Mouse (Mus musculus) CD4-positive, CD25-positive, alpha-beta regulatory T cell, adult 2 months (primary cell): ENCODE results near the gene Otor.
A peak's percentile ranks its signal among the peaks of the same experiment; 100 is the strongest.

ENCODE experiments used
- DNase-seq: peaks from one replicate; pipeline ENCODE4 v3.0.0-alpha.2; 2012; ENCODE audit warnings: low read depth, low spot score

The Otor gene

DNA sequence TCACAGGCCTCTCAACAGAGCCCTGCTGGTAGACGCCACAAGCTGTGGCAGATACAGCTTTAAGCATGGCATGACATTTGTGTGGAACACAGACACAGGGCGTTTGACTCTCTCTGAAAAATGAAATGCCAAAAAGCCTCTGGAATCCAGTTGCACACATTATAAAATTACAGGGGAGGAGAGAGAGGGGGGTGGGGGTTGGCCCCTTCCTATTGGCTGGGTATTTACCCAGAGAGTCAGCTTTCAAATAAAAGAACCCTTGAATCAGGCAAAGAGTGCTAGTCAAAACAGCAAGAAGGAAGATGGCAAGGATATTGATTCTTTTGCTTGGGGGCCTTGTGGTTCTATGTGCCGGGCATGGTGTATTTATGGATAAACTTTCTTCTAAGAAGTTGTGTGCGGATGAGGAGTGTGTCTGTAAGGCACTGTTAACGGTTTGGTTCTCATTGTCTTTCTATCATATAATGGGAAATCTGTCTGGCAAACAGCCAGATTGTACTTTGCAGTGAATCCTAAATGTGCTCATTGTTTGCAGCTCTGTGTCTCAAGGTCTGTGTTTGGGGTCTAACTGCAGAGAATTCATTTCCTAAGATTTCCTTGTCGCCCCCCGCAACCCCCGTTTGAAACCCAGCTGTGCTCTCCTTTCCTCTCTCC lies at the start of gene Otor:
Gene Otor (plus strand): TSS at position 276 of the 654 bp plus-strand sequence.
- DNase-seq: no peak

DNA sequence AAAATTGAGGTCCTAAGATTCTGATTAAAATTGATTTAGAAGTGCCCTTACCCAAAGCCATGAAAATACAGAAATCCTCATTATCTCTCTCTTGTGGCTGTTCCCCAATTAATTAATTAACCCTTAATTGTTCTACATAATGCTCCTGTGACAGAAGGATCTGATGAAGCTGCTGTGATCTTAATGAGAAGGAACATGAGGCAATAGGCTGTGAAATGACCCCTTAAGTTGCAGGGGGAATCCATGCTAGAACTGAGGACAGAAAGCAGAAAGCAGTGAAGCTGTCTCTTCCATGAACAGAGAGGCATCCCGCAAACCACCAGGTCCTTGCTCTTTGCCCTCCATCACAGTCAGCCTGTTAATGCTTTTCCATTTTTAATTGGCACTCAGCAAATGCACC lies 47.0 kb upstream of the Otor start:
- no peak for DNase-seq

GRCm38 (mm10) chr2:143032378-143033255 lies 45.7 kb upstream of the Otor start:
- no peak for DNase-seq

- no peak for DNase-seq
Observed at GRCm38 (mm10) chr2:143034350-143035085, 43.8 kb upstream of the Otor start.

DNA sequence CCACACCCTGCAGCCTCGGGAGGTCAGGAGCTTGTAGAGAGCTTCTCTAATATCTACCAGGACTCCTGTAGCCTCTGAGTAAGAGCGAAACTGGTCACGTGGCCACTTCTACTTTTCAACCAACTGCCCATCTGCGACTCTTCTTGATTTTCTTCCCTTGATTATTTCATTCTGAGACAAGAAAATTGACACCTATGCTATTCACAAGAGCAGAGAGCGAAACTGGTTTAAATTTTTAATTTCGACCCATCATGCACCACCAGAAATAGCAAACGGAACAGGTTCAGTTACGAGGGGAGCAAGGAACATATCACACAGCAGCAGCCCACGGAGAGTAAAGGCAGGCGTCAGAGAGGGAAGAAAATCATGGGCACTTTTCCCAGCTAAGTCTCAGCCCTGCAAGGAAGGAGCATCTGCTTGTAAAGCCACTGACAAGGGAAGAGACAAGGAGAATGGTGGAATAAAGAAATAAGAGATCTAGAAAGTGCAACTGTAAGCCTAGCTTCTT lies 43.1 kb upstream of the Otor start:
- no peak for DNase-seq

- DNase-seq: no peak
Observed at GRCm38 (mm10) chr2:143041596-143041995, 36.7 kb upstream of the Otor start.

DNA sequence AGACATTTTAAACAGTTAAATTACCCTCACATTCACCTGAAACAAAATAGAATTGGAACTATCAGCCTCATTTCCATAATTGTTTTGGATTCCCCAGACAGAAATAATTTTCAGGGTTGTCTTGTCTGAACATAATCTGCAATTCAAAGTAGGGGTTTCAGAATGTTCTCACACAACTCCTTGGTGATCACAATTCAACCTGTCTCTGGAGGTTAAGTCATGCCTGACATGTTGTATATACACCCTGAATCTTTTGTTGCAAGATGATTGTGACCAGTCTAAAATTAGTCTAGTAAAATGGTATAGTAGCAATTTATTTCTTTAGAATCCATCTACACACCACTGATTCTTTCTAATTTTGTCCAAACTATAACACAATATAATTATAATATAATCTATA lies 23.0 kb upstream of the Otor start:
- no peak for DNase-seq

DNA sequence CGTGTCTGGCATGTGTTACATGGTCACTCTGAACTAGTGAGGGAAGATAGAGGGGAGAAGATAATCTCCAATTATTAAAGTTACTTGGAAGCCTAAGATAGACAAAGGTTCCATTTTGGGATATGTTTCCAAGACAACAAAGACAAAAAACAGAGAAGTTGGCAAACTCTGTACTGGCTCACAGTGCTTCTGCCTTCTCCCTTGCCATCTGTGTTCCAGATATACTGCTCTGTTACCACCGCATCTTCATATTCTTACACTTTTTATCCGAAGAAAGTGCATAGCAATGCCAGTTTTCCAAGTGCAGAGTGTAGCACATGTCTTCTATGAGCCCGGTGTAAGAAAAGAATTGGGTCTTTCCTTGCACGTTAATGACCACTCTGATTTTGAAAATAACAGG lies 21.5 kb upstream of the Otor start:
- no peak for DNase-seq

DNA sequence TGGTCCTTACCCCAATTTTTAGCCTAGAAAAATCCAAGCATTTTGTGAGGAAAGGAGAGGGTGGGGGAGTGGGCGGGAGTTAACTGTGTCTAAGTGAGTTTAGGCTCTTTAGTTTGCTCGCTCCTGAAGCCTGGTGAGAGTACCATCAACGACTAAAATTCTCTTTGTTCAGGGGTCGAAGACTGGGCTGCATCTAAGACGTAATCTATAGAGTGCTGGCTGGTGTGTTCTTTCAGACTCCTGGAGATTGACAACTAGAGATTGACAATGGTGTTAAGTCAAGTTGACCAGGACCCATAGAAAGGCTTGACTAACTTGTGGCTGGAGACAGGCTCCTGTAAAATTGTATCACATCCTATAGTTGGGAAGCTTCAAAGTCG lies 15.9 kb upstream of the Otor start:
- no peak for DNase-seq

- DNase-seq: peak; percentile 92
Observed at GRCm38 (mm10) chr2:143062812-143063792, 15.2 kb upstream of the Otor start, which contains the start of gene Snrpb2. Gene Snrpb2, plus strand, starts transcription at chr2:143063039.

GRCm38 (mm10) chr2:143065914-143066313 lies 12.4 kb upstream of the Otor start:
- no peak for DNase-seq

GRCm38 (mm10) chr2:143081693-143082092 lies 3.4 kb downstream of the Otor start:
- no peak for DNase-seq

- no peak for DNase-seq
Observed at GRCm38 (mm10) chr2:143084852-143085397, 6.7 kb downstream of the Otor start.

DNA sequence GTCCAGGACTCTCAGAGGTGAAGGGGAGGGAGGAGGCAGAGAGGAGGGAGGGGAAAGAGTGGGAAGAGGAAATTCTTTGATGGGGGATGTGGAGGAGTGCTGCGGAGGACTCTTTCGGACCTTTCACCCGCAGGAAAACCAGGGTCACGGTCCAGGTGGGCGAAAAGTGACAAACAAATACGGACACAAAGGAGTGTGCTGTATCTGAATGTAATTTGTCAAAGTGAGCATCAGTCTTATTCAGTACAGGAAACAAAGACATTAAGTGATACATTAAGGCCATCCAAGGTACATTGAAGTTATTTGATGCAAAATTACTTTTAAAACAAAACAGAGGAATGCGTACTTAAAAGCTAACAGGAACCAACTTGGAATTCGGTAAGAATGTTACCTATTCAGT lies 11.6 kb downstream of the Otor start:
- DNase-seq: no peak

DNA sequence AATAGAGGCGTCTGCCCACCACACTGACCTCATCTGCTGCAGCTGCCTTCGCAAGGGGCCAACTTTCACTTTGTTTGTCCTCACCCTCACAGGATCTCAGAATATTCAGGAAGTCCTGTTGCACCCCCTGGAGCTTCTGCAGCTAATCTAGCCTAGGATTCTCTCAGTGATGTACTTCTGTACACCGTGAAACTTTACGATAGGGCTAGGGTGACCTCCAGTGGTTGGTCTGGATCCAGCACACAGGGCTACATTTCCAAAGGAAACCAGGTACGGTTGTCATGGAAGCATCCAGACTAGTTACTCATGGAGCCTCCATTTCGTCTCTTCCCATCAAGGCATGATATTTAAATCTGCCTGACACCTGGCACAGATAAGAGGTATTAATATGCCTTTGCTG lies 15.5 kb downstream of the Otor start:
- no peak for DNase-seq

DNA sequence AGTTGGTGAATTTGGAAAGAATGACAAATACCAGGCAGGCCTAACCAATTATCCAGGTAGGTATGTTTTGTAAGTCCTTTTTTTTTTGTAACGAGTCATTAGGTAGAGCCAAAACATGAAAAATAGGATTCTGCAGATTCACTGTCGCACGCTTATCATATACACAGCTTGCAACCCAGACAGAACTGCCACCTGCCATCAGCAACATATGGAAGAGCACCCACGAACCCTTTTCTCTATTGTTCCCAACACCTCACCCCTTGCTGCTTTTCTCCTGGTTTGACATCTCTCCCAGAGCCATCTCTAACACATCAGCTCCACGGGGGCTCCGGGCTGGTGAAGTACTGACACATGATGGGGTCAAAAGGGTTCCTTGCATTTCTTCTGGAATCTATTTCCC lies 16.5 kb downstream of the Otor start:
- DNase-seq: no peak

DNA sequence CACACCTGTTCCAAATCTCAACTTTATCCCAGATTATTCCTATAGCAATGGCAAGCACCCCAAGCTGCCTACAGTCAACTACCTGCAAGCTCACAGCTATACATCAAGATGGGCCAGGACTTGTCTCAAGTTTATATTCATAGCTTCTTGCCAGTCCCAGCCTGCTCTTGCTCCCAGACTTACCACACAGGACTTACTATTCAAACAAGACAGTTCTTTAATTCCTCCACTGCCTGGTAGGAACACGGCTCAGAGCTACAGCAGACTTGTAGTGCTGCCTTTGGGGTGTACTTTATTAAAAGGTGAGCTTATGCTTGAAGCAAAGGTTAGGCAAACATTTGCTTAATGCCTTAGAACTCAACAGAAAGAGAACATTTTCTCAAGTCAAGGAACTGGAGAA lies 18.9 kb downstream of the Otor start:
- no peak for DNase-seq

GRCm38 (mm10) chr2:143113859-143114258 lies 35.6 kb downstream of the Otor start:
- DNase-seq: peak; percentile 5

DNA sequence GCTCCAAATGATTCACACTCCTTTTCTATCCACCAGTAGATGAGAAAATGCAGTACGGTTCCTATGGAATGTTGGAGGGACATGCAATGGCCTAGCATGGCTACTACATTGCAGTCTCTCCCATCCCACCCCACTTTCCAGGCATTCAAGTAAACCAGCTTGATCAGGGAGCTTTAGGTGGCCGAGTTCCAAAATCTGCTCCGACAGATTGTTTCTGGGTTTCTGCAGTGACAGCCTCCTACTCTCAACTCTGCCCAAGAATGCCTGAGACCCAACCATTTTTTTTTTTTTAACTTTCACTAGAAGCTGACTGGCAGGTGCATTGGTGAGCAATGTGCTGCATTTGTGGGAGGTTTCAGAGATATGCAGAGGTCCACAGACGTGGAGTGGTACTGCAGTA lies 36.4 kb downstream of the Otor start:
- DNase-seq: no peak

DNA sequence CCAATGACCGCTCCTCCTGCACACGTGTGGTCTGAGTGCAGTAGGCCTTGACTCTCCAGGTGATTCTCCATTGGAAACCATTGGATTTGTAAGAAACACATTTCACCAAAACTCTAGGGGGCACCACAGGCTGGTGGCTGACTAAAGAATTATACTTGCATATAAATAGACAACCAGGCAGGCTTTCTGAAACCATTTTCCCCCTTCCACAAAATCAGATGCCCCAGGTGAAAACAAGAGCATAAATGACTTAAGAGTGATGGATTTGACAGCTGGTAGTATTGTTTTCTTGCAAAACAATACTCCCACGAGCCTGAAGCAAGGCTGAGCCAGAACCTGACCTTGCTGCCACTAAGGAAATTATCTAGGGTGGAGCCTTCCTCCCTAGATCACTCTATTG lies 39.2 kb downstream of the Otor start:
- no peak for DNase-seq

- no peak for DNase-seq
Observed at GRCm38 (mm10) chr2:143118221-143118620, 39.9 kb downstream of the Otor start.
